Mouse (Mus musculus) right cerebral cortex, postnatal 14 days (tissue): ENCODE measurements at regions not wholly inside any gene's neighbourhood (a gene's known extent, or its start where the extent isn't known, plus 50 kb on each side); places are given as distances from the start of the nearest gene placed in this dataset.

Source experiments
- DNase-seq: peaks from one replicate; pipeline ENCODE4 v3.0.0; 2022

GRCm38 (mm10) chr10:67439844-67440243 lies 95.4 kb upstream of the Egr2 start:
- DNase-seq = no peak

GRCm38 (mm10) chr10:67441243-67441642 lies 94.0 kb upstream of the Egr2 start:
- no peak for DNase-seq

- DNase-seq = no peak
Observed at GRCm38 (mm10) chr10:67448875-67449274, 86.4 kb upstream of the Egr2 start.

- DNase-seq = no peak
Observed at GRCm38 (mm10) chr10:67454149-67454548, 81.1 kb upstream of the Egr2 start.

- DNase-seq = no peak
Observed at GRCm38 (mm10) chr10:67458447-67459272, 76.6 kb upstream of the Egr2 start.

- DNase-seq = no peak
Observed at GRCm38 (mm10) chr10:67461321-67461720, 74.0 kb upstream of the Egr2 start.

- DNase-seq = no peak
Observed at GRCm38 (mm10) chr10:67461862-67462261, 73.4 kb upstream of the Egr2 start.

GRCm38 (mm10) chr10:67468724-67469123 lies 66.6 kb upstream of the Egr2 start:
- DNase-seq = no peak

- DNase-seq = no peak
Observed at GRCm38 (mm10) chr10:67473016-67473415, 62.3 kb upstream of the Egr2 start.

GRCm38 (mm10) chr10:67474336-67474735 lies 60.9 kb upstream of the Egr2 start:
- no peak for DNase-seq

- peak; percentile 28 for DNase-seq
Observed at GRCm38 (mm10) chr10:67482268-67482667, 53.0 kb upstream of the Egr2 start.

- DNase-seq = no peak
Observed at GRCm38 (mm10) chr10:67483371-67483770, 51.9 kb upstream of the Egr2 start.

- no peak for DNase-seq
Observed at GRCm38 (mm10) chr10:67484091-67484745, 51.1 kb upstream of the Egr2 start.
